Mouse (Mus musculus): Measurements from ENCODE around the gene Rsu1.

The Rsu1 gene

DNA sequence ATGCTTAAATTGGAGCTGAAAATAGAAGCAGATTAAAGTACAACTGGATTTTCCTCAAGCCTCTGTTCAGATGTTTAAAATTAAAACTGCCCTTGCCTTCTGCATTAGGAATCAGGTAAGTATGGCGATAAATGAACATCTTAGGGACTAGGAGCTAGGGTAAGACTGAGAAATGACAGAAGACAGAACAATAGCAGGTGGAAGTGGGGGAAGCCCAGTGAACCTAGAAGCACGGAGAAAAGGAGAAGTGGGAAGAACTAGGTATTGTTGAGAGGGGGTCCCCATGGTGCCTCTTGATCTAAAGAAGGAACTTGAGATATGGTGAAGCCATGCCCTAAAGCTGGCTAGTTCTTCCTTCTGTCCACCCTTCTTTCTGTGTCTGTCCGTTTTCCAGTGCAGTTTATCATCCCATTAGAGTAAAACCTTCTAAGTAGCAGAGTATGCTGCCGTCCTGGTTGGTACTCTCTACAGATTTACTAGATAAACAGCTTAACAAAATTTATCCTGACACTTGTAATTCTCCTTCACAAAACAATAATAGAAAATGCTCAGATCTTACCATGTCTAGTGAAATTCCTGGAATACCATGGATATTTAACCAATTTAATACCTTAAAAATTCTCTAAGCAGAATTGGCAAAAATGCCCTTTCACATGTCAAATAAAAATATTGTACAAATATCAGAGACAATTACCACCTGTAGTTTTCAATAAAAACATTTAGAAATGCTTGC, 101.9 kb downstream of the Rsu1 start:
- no peak for DNase-seq (ENCODE audit: low spot score in 2 of 2)

DNA sequence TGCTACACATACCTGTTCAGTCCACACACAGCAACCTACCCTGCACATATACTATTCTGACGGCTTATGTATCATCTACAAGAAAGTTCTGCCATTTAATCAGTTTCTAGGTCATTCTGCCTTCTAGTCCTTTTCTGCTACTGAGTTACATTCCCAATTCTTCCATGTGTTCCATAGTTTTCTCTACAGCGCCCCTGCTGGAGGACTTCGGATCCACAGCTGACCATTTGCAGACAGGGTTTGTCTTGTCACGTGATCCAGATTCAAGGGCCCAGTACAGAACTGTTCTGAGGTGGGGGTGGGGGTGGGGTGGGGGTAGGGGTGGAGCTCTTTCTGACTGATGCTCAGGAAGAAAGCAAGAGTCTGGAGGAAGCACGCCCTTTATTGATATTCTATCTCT, 102.5 kb downstream of the Rsu1 start:
- DNase-seq (ENCODE audit: low spot score in 2 of 2), result no peak

DNA sequence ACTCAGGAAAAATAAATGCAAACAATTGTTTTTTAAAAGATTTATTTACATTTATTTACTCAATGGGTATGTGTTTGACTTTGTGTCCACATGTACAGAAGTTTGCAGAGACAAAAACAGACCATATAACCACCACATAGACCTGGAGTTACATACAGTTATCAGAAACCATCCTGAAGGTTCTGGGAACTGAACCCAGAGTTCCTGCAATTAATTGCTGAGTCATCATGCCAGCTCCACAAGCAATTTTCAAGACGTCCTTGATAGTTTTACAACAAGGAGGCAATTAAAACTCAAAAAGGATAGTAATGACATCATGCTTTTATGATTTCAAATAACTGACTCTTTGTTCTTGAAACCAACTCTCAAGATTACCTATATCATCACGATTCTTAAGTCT, 109.5 kb downstream of the Rsu1 start:
- no peak for DNase-seq (ENCODE audit: low spot score in 2 of 2)

GRCm38 (mm10) chr2:13145245-13145644, 126.0 kb downstream of the Rsu1 start:
- DNase-seq (ENCODE audit: low spot score in 2 of 2), result no peak

GRCm38 (mm10) chr2:13134890-13135289, 136.3 kb downstream of the Rsu1 start:
- no peak for DNase-seq (ENCODE audit: low spot score in 2 of 2)

DNA sequence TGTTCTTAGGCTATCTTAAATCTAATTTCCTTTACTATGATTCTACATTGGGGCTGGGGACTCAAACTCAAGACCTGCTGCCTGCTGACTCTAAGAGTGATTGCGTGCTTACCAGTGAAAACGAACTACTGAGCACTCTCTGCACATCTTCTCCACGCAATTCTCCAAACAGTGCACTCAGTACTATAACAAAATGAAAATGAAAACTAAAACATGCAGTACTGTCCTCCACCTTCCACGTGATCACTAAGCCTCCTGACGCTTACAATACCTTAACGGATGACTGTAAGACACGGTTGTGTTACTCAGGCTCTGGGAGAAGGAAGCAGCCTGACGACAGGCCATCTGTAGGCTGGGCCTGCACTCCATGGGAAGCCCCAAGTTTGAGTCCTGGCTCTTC, 138.4 kb downstream of the Rsu1 start:
- no peak for DNase-seq (ENCODE audit: low spot score in 2 of 2)

DNA sequence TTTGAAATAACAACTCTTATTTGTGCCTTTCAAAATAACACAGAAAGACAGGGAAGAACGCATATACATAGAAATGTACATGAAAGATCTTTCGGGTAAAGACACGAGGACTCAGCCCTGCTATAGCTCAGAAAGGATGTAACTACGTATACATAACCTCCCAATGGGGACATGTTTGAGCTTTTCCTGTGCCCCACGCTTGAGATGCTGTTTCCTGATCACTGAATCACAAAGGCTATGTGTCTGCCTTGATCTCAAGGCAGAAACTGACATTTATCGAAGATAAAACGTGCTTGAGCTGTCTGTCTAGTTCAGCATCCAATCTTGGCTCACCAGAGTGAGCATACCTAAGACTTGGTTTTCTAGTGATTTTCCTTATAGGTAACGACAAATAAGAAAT, 138.8 kb downstream of the Rsu1 start:
- no peak for DNase-seq (ENCODE audit: low spot score in 2 of 2)

DNA sequence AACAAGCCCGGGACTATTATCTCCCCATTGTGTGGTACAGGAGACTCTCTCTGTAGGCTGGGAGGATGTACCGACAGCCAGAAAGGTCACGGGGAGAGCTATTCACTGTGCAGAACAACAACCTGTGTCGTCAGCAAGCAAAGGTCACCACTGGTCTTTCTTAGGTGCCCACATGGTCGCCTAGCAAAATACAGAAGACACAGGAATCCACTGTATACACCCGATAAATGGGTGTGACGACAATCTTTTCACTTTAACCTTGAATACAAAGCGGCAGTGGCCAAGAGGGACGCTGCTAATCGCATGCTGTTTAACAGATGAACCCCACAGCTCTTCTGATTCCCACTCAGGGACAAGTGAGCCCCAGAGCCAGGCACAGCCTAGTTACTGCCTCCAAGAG, 141.4 kb downstream of the Rsu1 start:
- DNase-seq (ENCODE audit: low spot score in 2 of 2), result no peak

- peak; percentile 20 to 23 for DNase-seq (ENCODE audit: low spot score in 2 of 2)
Measured at GRCm38 (mm10) chr2:13129337-13129736, 141.9 kb downstream of the Rsu1 start.

GRCm38 (mm10) chr2:13120461-13120860, 150.8 kb downstream of the Rsu1 start:
- no peak for DNase-seq (ENCODE audit: low spot score in 2 of 2)

DNA sequence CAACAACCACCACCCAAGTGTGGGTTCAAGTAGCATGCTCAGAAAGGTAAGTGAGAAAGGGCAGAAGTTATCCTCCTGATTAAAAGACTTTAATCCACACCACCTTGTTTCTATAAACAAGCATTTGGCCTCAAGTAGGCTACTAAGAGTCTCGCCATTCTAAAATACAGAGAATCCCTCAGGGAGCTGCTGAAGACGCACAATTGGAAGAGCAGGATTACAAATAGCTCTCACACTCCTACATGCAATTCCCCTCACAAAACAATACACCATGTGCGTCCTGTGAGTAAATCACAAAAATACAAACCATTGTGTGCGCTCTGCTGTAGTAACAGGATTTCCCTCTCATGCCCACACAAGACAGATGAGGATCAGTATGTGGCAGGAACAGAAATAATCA, 153.3 kb downstream of the Rsu1 start:
- DNase-seq (ENCODE audit: low spot score in 2 of 2), result no peak

- DNase-seq (ENCODE audit: low spot score in 2 of 2), result no peak
Measured at GRCm38 (mm10) chr2:13106531-13106930, 164.7 kb downstream of the Rsu1 start.

- DNase-seq (ENCODE audit: low spot score in 2 of 2), result no peak
Measured at GRCm38 (mm10) chr2:13104388-13104787, 166.8 kb downstream of the Rsu1 start.

DNA sequence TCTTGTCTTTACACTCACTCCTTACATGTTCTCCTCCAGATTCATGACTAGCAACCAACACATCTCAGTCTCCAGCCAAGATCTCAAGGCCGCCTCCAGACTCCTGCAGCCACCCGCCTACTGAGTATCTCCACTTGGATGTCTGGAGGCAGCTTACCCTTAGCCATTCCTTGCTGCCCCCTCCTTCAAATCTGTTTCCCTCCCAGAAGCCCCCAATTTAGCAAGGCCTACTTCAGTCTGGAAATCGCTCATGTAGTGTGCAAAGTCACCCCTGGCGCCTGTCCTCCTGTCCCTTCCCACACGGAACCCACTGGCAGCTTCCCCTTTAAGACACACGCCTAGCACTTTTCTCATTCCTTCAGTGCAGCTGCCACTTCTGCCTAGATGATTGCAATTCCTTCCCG, 167.4 kb downstream of the Rsu1 start:
- DNase-seq (ENCODE audit: low spot score in 2 of 2), result peak; percentile 64 to 68

GRCm38 (mm10) chr2:13094045-13094444, 177.2 kb downstream of the Rsu1 start:
- no peak for DNase-seq (ENCODE audit: low spot score in 2 of 2)

- DNase-seq (ENCODE audit: low spot score in 2 of 2), result no peak
Measured at GRCm38 (mm10) chr2:13093570-13093969, 177.6 kb downstream of the Rsu1 start.

GRCm38 (mm10) chr2:13091399-13092015, 179.7 kb downstream of the Rsu1 start:
- DNase-seq (ENCODE audit: low spot score in 2 of 2), result no peak

- no peak for DNase-seq (ENCODE audit: low spot score in 2 of 2)
Measured at GRCm38 (mm10) chr2:13090841-13091240, 180.4 kb downstream of the Rsu1 start.

DNA sequence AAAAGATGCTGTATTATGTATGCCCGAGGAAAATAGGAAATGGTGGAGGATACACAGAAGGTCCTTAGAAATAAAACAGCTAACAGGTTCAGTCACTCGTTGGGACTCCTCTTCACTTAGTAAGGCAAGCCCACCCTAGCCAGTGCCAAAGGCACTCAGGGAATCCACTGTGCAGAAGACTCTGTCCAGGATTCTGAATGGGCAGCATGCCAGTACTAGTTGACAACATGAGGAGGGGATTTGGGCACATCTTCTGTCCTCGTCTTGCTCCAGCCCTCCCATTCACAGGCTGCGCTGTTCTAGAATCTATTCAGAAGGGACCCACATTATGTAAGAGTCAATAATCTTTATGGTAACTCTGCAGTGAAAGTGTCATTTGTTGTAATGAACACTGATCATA, 181.4 kb downstream of the Rsu1 start:
- DNase-seq (ENCODE audit: low spot score in 2 of 2), result no peak

GRCm38 (mm10) chr2:13088266-13088665, 182.9 kb downstream of the Rsu1 start:
- peak; percentile 24 to 25 for DNase-seq (ENCODE audit: low spot score in 2 of 2)

DNA sequence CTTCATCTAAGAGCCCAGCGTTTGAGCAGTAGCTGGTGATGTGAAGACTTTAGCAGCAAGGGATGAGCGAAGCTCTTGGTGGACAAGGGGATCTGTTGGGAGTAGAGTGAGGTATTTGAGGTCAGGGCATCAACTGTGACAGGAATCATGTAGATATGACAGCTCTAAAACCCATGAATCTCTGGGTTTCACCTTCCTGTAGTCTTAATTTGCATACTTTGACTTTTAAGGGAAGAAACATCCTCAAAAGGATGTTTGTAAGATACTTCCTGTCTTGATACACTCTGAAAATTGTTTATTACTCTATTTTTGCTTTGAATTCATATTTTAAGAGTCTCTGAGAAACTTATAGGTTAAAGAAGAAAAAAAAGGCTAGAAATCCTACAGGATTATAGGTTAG, 183.4 kb downstream of the Rsu1 start:
- no peak for DNase-seq (ENCODE audit: low spot score in 2 of 2)

DNA sequence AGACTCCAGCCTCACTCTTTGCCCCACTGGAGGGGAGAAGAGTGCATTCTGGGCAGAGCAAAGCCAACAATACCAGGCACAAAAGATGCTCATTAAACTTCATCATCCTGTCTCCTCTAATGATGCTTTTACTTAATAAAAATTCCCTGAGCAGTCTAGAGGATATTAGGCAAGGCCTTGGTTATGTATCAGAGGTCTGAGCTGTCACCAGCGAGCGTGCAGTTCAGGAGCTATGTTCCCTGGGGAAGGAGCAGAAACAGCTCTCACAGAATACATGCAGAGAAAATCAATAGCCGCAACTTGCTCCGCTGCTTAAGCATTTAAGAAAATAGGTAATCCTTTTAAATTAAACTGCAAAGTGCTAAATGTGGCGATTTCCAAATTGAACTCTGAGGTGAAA, 187.0 kb downstream of the Rsu1 start:
- DNase-seq (ENCODE audit: low spot score in 2 of 2), result no peak

GRCm38 (mm10) chr2:13080476-13080875, 190.7 kb downstream of the Rsu1 start:
- no peak for DNase-seq (ENCODE audit: low spot score in 2 of 2)

DNA sequence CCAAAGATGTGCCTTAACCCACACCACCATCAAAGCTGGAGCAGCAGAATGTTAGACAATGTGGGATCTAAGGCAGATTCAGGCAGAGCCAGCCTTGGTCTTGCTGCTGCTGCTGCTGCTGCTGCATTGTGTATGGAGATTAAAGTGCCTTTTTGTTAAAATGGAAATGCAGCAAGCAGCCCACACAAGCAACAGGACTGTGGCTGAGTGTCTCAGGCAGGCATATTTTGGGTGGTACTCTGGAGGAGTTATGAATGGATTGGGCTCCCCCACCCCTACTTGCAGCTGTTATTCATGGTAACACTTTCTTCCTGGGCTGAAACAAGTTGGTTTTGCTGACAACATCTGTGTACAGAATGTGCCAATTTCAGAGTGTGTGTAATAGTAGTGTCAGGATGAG, 199.0 kb downstream of the Rsu1 start:
- DNase-seq (ENCODE audit: low spot score in 2 of 2), result peak; percentile 39 to 49
